Mouse (Mus musculus) testis, adult 2 months (tissue): ENCODE measurements around the gene Ank3.

Experiments used
- CTCF ChIP-seq: fragments of 200-500 bp; IDR thresholded peaks from 2 replicates; pipeline ENCODE4 v1.5.1; 2012; ENCODE audit warnings: low read depth, mild to moderate bottlenecking, inconsistent platforms, low read length, moderate library complexity; ENCODE audit not compliant: control insufficient read depth, insufficient read depth, insufficient replicate concordance
- POLR2A ChIP-seq: fragments of 200-500 bp; IDR thresholded peaks from 2 replicates; pipeline ENCODE4 v1.6.1; 2012; ENCODE audit warnings: low read depth, mild to moderate bottlenecking, inconsistent platforms, low read length, moderate library complexity; ENCODE audit not compliant: control insufficient read depth

DNA sequence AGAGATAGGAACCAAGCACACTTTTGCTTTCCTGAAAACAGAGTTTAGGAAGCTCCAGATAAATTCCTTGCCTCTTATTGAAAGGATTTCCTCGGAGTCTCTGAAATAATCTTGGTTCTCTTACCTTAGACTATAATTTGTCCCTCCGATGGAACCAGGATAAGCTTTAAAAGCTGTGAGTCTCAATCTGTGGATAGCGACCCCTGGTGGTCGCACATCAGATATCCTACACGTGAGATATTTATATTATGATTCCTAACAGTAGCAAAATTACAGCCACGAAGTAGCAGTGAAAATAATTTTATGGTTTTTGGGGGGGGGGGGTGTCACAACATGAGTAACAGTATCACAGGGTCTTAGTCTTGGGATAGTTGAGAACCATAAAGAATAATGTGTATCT lies 491.2 kb downstream of the Ank3 start:
- no peak for TF ChIP-seq CTCF
- no peak for TF ChIP-seq POLR2A
